Mouse (Mus musculus): ENCODE measurements around the gene Umad1.

- TF ChIP-seq CTCF (conservative IDR thresholded peaks at IDR 0.05; ENCODE audit: insufficient read depth, insufficient read length, low read depth, low read length) = no peak
- peak; percentile 56 for TF ChIP-seq POLR2A (IDR thresholded peaks at IDR 0.05; ENCODE audit: low read depth, low read length)
These were observed at the start of gene Umad1, which contains the start of the genes Rpa3 and Gm45062 for GRCm38 (mm10) chr6:8259004-8259666.

Data from kidney, adult 2 months (tissue).